Mouse (Mus musculus) megakaryocyte, embryonic 14.5 days (primary cell): ENCODE measurements around the gene Polr2l.

Source experiments
- FLI1 ChIP-seq: IDR thresholded peaks from 2 replicates; pipeline ENCODE4 v1.6.1; 2012; ENCODE audit warnings: low read length, inconsistent platforms, mixed read lengths
- GATA1 ChIP-seq: IDR thresholded peaks from 3 replicates; pipeline ENCODE4 v1.6.1; 2012; ENCODE audit warnings: mixed read lengths, low read length, inconsistent platforms, borderline replicate concordance

- TF ChIP-seq GATA1 (no peak), FLI1 (no peak)
Measured at GRCm38 (mm10) chr7:141477578-141478269, 2.8 kb upstream of the Polr2l start.
